Mouse (Mus musculus): Measurements from ENCODE around the gene Ooep.
"Not testable (repeated sequence)": the region's sequence is repeated elsewhere in the genome, so short reads cannot be mapped to it uniquely, and the experiment has no call there.

DNA sequence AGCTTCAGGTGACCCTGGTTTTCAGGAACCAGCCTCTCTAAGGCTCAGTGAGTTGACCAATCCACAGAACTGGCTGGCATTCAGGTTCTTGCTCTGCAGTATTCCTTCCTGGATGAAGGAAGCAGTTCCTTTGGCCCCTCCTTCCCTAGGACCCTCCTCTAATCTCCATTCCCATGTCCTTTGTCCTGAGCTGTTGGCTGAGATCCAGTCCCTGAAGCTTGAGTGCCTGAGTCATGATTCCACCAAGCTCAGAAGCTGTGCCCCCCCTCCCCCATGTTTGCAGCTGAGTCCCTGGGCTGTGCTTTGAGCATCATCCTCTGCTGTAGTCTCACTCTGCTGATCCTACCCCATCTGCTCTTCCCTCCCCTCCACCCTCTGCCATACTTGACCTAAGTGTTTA, 41.5 kb downstream of the Ooep start:
- not testable (repeated sequence) for TF ChIP-seq CTCF (IDR thresholded peaks at IDR 0.05; ENCODE audit: low read depth, low read length); POLR2A (IDR thresholded peaks at IDR 0.05; ENCODE audit: borderline replicate concordance, low read depth, low read length)
